9 mouse cellular contexts compared by ENCODE assay signal in the genomic region with DNA sequence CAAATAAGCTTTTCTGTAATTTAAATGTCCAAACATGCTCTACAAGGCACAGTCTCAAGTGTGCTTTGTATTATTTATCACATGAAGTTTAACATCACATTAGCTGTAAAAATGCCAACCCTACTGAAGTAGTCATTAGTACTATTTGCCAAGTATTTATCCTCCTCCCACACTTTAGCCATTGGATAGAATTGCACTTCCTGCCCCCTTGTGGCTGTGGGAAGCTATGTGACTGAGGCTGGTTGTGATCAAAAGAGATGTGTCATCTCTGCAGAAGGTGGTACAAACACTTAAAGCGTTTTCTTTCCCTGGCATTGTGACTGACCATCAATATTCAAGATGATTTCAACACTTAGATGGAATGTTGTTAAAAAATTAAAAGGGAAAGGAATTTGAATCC. TPM values are rescaled to one million over a fixed set of nuclear protein-coding genes. Genes with fewer than 3 reads are reported as not detected.
A peak's percentile ranks its signal among the peaks of the same experiment; 100 is the strongest.
DNase-seq lines count a peak whose midpoint lies in the region; ATAC-seq and TF ChIP-seq lines count a peak whose summit lies in the region.
"Had no signal": no experiment of that assay in that cellular context is flagged by ENCODE, and none has a peak within 500 bp of the region (broad histone marks: within the 10 kb centered on the region; RNA-seq: fewer than 3 reads in every experiment).

No protein-coding gene starts in this region.

- no peaks in the 10 kb centered on the region for H3K27me3 ChIP-seq in hindbrain, embryonic 11.5 days (ENCODE audit: control insufficient read depth, insufficient read depth, low read length)
- no peaks in the 10 kb centered on the region for H3K27me3 ChIP-seq in hindbrain, embryonic 13.5 days

- TF ChIP-seq POLR2A in cortical plate, adult 2 months (IDR thresholded peaks at IDR 0.05; ENCODE audit: extremely low read depth, insufficient read depth, low read length) = no peak

- no peak for ATAC-seq in hindbrain, embryonic 11.5 days (ENCODE audit: low FRiP score)
- ATAC-seq in hindbrain, embryonic 13.5 days (ENCODE audit: low FRiP score) = no peak

- TF ChIP-seq CTCF in cortical plate, adult 2 months (IDR thresholded peaks at IDR 0.05; ENCODE audit: extremely low read depth, insufficient read depth, low read length) = peak; percentile 45; the same call in 1 of the 2 replicates

- no peak overlapping the region for H3K4me2 ChIP-seq in hindbrain, embryonic 11.5 days (replicated peaks; ENCODE audit: low read depth, low read length)
- H3K4me2 ChIP-seq in hindbrain, embryonic 13.5 days = no peak overlapping the region

- peak; percentile 30 for DNase-seq in hindbrain, embryonic 11.5 days (ENCODE audit: low spot score)
- DNase-seq in right cerebral cortex, postnatal 4 days = peak; percentile 14
- DNase-seq in right cerebral cortex, adult 18-20 months = no peak
- DNase-seq in retina, postnatal 1 day = peak; percentile 27
- no peak for DNase-seq in left cerebral cortex, adult 11 months (ENCODE audit: low spot score)
- DNase-seq in ovary, postnatal 36 days (ENCODE audit: low spot score) = no peak

- H3K9me3 ChIP-seq in hindbrain, embryonic 11.5 days (ENCODE audit: control insufficient read depth, low read length) = no peaks in the 10 kb centered on the region
- no peaks in the 10 kb centered on the region for H3K9me3 ChIP-seq in hindbrain, embryonic 13.5 days

- no peaks in the 10 kb centered on the region for H3K4me1 ChIP-seq in hindbrain, embryonic 11.5 days (replicated peaks; ENCODE audit: control insufficient read depth, insufficient read depth, low read length)
- H3K4me1 ChIP-seq in hindbrain, embryonic 13.5 days (replicated peaks) = no peaks in the 10 kb centered on the region
- no peaks in the 10 kb centered on the region for H3K4me1 ChIP-seq in cortical plate, adult 2 months (ENCODE audit: control insufficient read depth, insufficient read depth, low read length)

- no peak overlapping the region for H3K9ac ChIP-seq in hindbrain, embryonic 11.5 days (ENCODE audit: low read depth, low read length)
- H3K9ac ChIP-seq in hindbrain, embryonic 13.5 days = no peak overlapping the region

- no peak overlapping the region for H3K4me3 ChIP-seq in hindbrain, embryonic 11.5 days (ENCODE audit: low read depth, low read length)
- H3K4me3 ChIP-seq in hindbrain, embryonic 13.5 days = no peak overlapping the region
- no peak overlapping the region for H3K4me3 ChIP-seq in cortical plate, adult 2 months (ENCODE audit: insufficient read depth, low read length)

- no peaks in the 10 kb centered on the region for H3K36me3 ChIP-seq in hindbrain, embryonic 11.5 days (ENCODE audit: control insufficient read depth, insufficient read depth, low read length)
- no peaks in the 10 kb centered on the region for H3K36me3 ChIP-seq in hindbrain, embryonic 13.5 days

- H3K27ac ChIP-seq in hindbrain, embryonic 11.5 days (ENCODE audit: low read depth, low read length) = no peak overlapping the region
- H3K27ac ChIP-seq in hindbrain, embryonic 13.5 days = no peak overlapping the region
- H3K27ac ChIP-seq in cortical plate, adult 2 months (ENCODE audit: insufficient read depth, low read length) = no peak overlapping the region

- 45% methylated on average over 1 of the region's 1 CpGs for WGBS in hindbrain, embryonic 11.5 days
- WGBS in hindbrain, embryonic 13.5 days = 41% methylated on average over 1 of the region's 1 CpGs

RNA-seq across cellular contexts. Expression of gene Slc35f4, which starts 14.3 kb away (rescaled TPM):
- polyA plus RNA-seq in hindbrain, embryonic 11.5 days (2014; fragmentation: Nextera tagmentation; extraction: Ambion mirVana) = 0.64 and 1.2 TPM in 2 replicates
- polyA plus RNA-seq in hindbrain, embryonic 13.5 days (2015; fragmentation: Nextera tagmentation; extraction: Ambion mirVana) = 10.2 and 11.6 TPM in 2 replicates
- 15.1 and 16.7 TPM in 2 replicates for polyA plus RNA-seq in cortical plate, adult 2 months (2012; rRNA removed)
- polyA plus RNA-seq: liver, embryonic 16.5 days had no signal

Comparison
In these comparisons a context has a peak if more than half of its experiments do, and no peak if none do; other contexts are left out.
1. DNase-seq: peak in hindbrain, embryonic 11.5 days (single experiment), right cerebral cortex, postnatal 4 days (single experiment) and retina, postnatal 1 day (single experiment); none in right cerebral cortex, adult 18-20 months (single experiment), left cerebral cortex, adult 11 months (single experiment) and ovary, postnatal 36 days (single experiment).